In the genomic region with DNA sequence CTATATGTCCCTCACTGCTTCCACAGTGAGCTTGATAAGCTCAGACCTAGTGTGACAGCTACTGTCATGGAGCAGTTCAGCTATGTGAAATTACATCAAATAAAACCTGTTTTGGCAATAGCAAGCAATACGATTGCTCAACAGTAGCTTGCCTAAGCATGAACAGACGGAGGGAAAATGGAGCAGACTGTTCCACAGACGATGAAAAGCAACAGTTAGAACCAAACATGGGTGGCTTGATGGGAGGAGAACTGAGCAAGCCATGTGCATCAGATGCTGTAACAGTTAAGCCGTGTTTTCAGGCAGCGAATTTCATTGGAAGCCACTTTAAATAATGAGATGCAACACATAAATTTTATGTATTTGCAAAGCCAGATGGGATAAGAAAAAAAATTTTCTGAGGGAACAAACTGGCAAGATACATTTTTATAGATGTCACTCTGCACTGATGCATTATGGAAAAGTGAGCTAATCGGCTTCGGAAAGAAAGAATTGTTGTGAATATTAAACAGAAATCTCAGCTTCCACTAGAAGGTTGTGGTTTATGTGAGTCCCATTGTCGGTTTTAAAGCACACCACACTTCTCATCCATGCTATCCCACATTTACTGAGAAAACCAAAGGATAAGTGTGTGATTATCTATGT, we compare ENCODE assay signal across 17 mouse cellular contexts.
DNase-seq lines count a peak whose midpoint lies in the region; ATAC-seq lines count a peak whose summit lies in the region.
"Had no signal": no experiment of that assay in that cellular context is flagged by ENCODE, and none has a peak within 500 bp of the region (broad histone marks: within the 10 kb centered on the region; RNA-seq: fewer than 3 reads in every experiment).

No protein-coding gene starts in this region.

- H3K27ac ChIP-seq in liver, embryonic 12.5 days: no peak overlapping the region
- H3K27ac ChIP-seq: hindbrain, embryonic 13.5 days; lung, embryonic 15.5 days; midbrain, embryonic 12.5 days; neural tube, embryonic 12.5 days had no signal

- no peak overlapping the region for H3K9ac ChIP-seq in liver, embryonic 12.5 days
- H3K9ac ChIP-seq: hindbrain, embryonic 13.5 days; lung, embryonic 15.5 days; midbrain, embryonic 12.5 days; neural tube, embryonic 12.5 days had no signal

- intact Hi-C loops in left cerebral cortex, postnatal 14 days (cut with DNase I): no loop called here
- intact Hi-C loops in left cerebral cortex, postnatal 4 days (cut with DNase I): no loop called here

- H3K36me3 ChIP-seq in liver, embryonic 12.5 days: no peaks in the 10 kb centered on the region
- H3K36me3 ChIP-seq: hindbrain, embryonic 13.5 days; lung, embryonic 15.5 days; midbrain, embryonic 12.5 days; neural tube, embryonic 12.5 days had no signal

- H3K4me2 ChIP-seq in liver, embryonic 12.5 days: no peak overlapping the region
- H3K4me2 ChIP-seq: hindbrain, embryonic 13.5 days; lung, embryonic 15.5 days; midbrain, embryonic 12.5 days; neural tube, embryonic 12.5 days had no signal

- no peaks in the 10 kb centered on the region for H3K9me3 ChIP-seq in liver, embryonic 12.5 days (replicated peaks)
- H3K9me3 ChIP-seq: hindbrain, embryonic 13.5 days; lung, embryonic 15.5 days; midbrain, embryonic 12.5 days; neural tube, embryonic 12.5 days had no signal

- DNase-seq in left cerebral cortex, postnatal 14 days (ENCODE audit: low spot score in 2 of 2): peak; percentile 8 to 69
- DNase-seq in left cerebral cortex, postnatal 4 days: no peak
- DNase-seq in brain, adult 2 months (ENCODE audit: low read depth, low spot score): peak; percentile 74
- peak; percentile 8 for DNase-seq in fibroblast of lung, adult 2 months (ENCODE audit: low read depth)
- DNase-seq in layer of hippocampus, postnatal 10 days (ENCODE audit: low spot score in 2 of 2): peak; percentile 35 to 55
- DNase-seq in lung, postnatal 14 days: no peak
- DNase-seq: adrenal gland, postnatal 36 days; cerebellum, adult 11 months; kidney, postnatal 10 days; retina, postnatal 1 day had no signal

- H3K4me3 ChIP-seq in liver, embryonic 12.5 days: no peak overlapping the region
- H3K4me3 ChIP-seq: hindbrain, embryonic 13.5 days; lung, embryonic 15.5 days; midbrain, embryonic 12.5 days; neural tube, embryonic 12.5 days had no signal

- H3K4me1 ChIP-seq in liver, embryonic 12.5 days: no peaks in the 10 kb centered on the region
- H3K4me1 ChIP-seq: hindbrain, embryonic 13.5 days; lung, embryonic 15.5 days; midbrain, embryonic 12.5 days; neural tube, embryonic 12.5 days had no signal

- WGBS in liver, embryonic 12.5 days (ENCODE audit: insufficient replicate concordance): 58% methylated on average over 8 of the region's 8 CpGs

- H3K27me3 ChIP-seq in liver, embryonic 12.5 days (replicated peaks): no peaks in the 10 kb centered on the region
- H3K27me3 ChIP-seq: hindbrain, embryonic 13.5 days; lung, embryonic 15.5 days; midbrain, embryonic 12.5 days; neural tube, embryonic 12.5 days had no signal

- no peak for ATAC-seq in liver, embryonic 12.5 days
- ATAC-seq: CD4-positive, CD25-positive, alpha-beta regulatory T cell, adult 4 months; intestine, postnatal 0 days had no signal

Comparison
In these comparisons a context has a peak if more than half of its experiments do, and no peak if none do; other contexts are left out.
1. DNase-seq: peak in left cerebral cortex, postnatal 14 days (2 of 2), brain, adult 2 months (single experiment), fibroblast of lung, adult 2 months (single experiment) and layer of hippocampus, postnatal 10 days (2 of 2); none in left cerebral cortex, postnatal 4 days (single experiment) and lung, postnatal 14 days (single experiment).